Mouse (Mus musculus) embryonic facial prominence, embryonic 12.5 days (tissue): ENCODE measurements around the gene Bcr. TPM values are rescaled to one million over a fixed set of nuclear protein-coding genes. Genes with fewer than 3 reads are reported as not detected.

Experiments used
- ATAC-seq: fragments of 200-750 bp; cut with Nextera tagmentation; 2 replicates; pipeline ENCODE4 v1.8.0; 2017; ENCODE audit not compliant: insufficient number of reproducible peaks, insufficient read depth, low FRiP score, low TSS enrichment
- H3K27ac ChIP-seq: fragments of 300-500 bp; sonication (generic); 2 replicates; pipeline ENCODE4 v1.5.1; 2016; ENCODE audit warnings: mild to moderate bottlenecking
- H3K27me3 ChIP-seq: fragments of 300-500 bp; sonication (generic); 2 replicates; pipeline ENCODE4 v1.6.1; 2016; ENCODE audit warnings: mild to moderate bottlenecking, moderate library complexity
- H3K36me3 ChIP-seq: fragments of 300-500 bp; sonication (generic); 2 replicates; pipeline ENCODE4 v1.6.1; 2016; ENCODE audit warnings: mild to moderate bottlenecking
- H3K4me1 ChIP-seq: fragments of 300-500 bp; sonication (generic); 2 replicates; pipeline ENCODE4 v1.6.1; 2016
- H3K4me2 ChIP-seq: fragments of 300-500 bp; sonication (generic); replicated peaks from 2 replicates; pipeline ENCODE4 v1.6.1; 2016; ENCODE audit warnings: mild to moderate bottlenecking, moderate library complexity
- H3K4me3 ChIP-seq: fragments of 300-500 bp; sonication (generic); 2 replicates; pipeline ENCODE4 v1.5.1; 2016; ENCODE audit warnings: mild to moderate bottlenecking
- H3K9ac ChIP-seq: fragments of 300-500 bp; sonication (generic); 2 replicates; pipeline ENCODE4 v1.6.1; 2016; ENCODE audit warnings: mild to moderate bottlenecking, moderate library complexity
- H3K9me3 ChIP-seq: fragments of 300-500 bp; sonication (generic); 2 replicates; pipeline ENCODE4 v1.6.1; 2016; ENCODE audit warnings: mild to moderate bottlenecking, moderate library complexity
- WGBS: fragments of 180-500 bp; shearing (Covaris S2); methylation state at CpG from one replicate; pipeline ENCODE4 v1.1.7; 2016; 5-methylcytosine and 5-hydroxymethylcytosine counted together
- polyA plus RNA-seq: library from polyadenylated mRNA; unstranded; fragments of >200 nt; fragmentation: Nextera tagmentation; extraction: Ambion mirVana; gene quantifications from 2 replicates; pipeline ENCODE4 v1.2.1, GENCODE M21; 2016

Bcr gene
- polyA plus RNA-seq, 1 experiment from 2014 or later = 9.0 TPM

DNA sequence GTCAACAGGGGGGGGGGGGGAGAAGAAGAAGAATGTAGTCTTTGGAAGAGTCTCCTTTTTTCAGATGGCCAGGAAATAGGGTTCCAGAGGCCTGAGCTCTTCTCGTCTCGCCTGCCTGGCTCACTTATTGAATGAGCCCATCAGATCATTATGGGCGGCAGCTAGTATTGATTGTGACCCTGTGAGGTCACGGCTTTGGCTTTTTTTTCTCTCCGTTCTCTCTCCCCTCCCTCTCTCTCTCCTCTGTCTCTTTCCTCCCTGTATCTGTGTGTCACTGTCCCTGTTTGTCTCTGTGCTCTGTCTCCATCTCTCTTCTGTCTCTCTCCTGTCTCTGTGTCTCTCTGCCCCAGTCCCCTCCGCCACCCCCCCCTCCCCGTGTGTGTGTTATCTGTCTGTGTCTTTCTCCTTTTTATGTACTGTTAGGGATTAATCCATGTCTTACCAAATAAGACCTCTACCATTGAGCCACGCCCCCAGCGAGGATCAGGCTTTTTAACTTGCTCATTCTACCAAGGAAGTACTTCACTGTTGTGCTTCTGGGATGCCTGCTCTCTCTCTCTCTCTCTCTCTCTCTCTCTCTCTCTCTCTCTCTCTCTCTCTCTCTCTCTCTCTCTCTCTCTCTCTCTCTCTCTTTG, 1.5 kb upstream of the Bcr start:
- H3K9me3 ChIP-seq = no peaks in the 10 kb centered on the region
- no peak for ATAC-seq
- 32% methylated on average over 9 of the region's 9 CpGs for WGBS
- H3K9ac ChIP-seq = no peak overlapping the region
- H3K4me2 ChIP-seq = peak overlapping the region; percentile 89
- H3K4me1 ChIP-seq = peaks cover 39% of the 10 kb centered on the region
- no peaks in the 10 kb centered on the region for H3K36me3 ChIP-seq
- no peaks in the 10 kb centered on the region for H3K27me3 ChIP-seq
- no peak overlapping the region for H3K4me3 ChIP-seq
- no peak overlapping the region for H3K27ac ChIP-seq

DNA sequence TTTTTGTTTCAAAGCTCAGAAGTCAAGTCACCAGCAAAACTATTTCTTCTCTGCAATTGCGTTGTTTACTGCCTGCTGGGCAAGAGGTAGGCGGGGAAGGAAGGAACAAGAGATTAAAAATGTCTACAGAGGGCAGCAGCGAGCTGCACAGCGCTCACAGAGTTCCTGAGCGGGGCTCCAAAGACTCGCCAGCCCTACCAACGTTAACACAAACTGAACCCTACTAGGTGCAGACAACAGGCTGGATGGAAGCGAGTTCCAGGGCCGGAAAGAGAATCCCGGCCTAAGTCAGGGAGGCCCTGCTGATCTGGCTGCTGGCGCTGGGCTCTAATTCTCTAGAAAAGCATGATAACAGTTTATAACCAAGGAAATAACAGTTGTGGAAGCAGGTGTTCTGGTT, 996 bp upstream of the Bcr start:
- Histone ChIP-seq H3K9ac (no peak overlapping the region; the same call in 1 of the 2 replicates), H3K27ac (no peak overlapping the region), H3K4me3 (peak overlapping the region; percentile 88; the same call in 1 of the 2 replicates), H3K4me1 (peaks cover 41% of the 10 kb centered on the region), H3K9me3 (no peaks in the 10 kb centered on the region), H3K4me2 (peak overlapping the region; percentile 89), H3K36me3 (no peaks in the 10 kb centered on the region), H3K27me3 (no peaks in the 10 kb centered on the region)
- under 1% methylated on average over 11 of the region's 11 CpGs for WGBS
- no peak for ATAC-seq

DNA sequence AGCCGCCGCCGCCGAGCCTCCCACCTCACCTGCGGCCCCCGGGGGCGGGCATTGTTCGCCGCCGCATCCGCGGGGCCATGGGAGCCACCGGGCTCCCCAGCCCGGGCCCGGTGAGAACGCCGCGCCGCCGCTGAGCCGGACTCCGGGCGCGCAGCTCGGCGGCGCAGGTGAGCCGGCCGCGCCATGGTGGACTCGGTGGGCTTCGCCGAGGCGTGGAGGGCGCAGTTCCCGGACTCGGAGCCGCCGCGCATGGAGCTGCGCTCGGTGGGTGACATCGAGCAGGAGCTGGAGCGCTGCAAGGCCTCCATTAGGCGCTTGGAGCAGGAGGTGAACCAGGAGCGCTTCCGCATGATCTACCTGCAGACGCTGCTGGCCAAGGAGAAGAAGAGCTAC, 447 bp downstream of the Bcr start:
- Histone ChIP-seq H3K4me1 (peaks cover 43% of the 10 kb centered on the region), H3K9ac (peak overlapping the region; percentile 85), H3K4me3 (peak overlapping the region; percentile 88), H3K9me3 (no peaks in the 10 kb centered on the region), H3K4me2 (peak overlapping the region; percentile 89), H3K27ac (peak overlapping the region; percentile 80), H3K27me3 (no peaks in the 10 kb centered on the region), H3K36me3 (peaks cover 7% of the 10 kb centered on the region; the same call in 1 of the 2 replicates)
- ATAC-seq = 0 out of 2 replicates have a peak, but pooled peaks have one; percentile 13
- WGBS = 0% methylated on average over 45 of the region's 48 CpGs

DNA sequence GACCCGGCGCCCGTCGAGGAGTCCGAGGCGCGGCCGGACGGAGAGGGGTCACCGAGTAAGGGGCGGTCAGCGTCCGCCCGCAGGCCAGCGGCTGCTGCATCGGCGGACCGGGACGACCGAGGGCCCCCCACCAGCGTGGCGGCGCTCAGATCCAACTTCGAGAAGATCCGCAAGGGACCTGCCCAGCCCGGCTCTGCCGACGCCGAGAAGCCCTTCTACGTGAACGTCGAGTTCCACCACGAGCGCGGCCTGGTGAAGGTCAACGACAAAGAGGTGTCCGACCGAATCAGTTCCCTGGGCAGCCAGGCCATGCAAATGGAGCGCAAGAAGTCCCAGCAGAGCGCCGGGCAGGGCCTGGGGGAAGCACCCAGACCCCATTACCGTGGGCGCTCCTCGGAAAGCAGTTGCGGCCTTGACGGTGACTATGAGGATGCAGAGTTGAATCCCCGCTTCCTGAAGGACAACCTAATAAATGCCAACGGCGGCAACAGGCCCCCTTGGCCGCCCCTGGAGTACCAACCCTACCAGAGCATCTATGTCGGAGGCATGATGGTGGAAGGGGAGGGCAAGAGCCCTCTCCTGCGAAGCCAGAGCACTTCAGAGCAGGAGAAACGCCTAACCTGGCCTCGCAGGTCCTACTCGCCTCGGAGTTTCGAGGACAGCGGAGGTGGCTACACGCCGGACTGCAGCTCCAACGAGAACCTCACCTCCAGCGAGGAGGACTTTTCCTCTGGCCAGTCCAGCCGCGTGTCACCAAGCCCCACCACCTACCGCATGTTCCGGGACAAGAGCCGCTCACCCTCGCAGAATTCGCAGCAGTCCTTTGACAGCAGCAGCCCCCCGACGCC, 1.2 kb downstream of the Bcr start:
- Histone ChIP-seq H3K36me3 (peaks cover 7% of the 10 kb centered on the region; the same call in 1 of the 2 replicates), H3K4me1 (peaks cover 45% of the 10 kb centered on the region), H3K27me3 (no peaks in the 10 kb centered on the region), H3K4me3 (peak overlapping the region; percentile 88), H3K9me3 (no peaks in the 10 kb centered on the region), H3K4me2 (peak overlapping the region; percentile 89), H3K9ac (peak overlapping the region; percentile 85), H3K27ac (0 out of 2 replicates have a peak overlapping the region, but pooled peaks have one; percentile 80)
- ATAC-seq = no peak
- 2% methylated on average over 71 of the region's 71 CpGs for WGBS

DNA sequence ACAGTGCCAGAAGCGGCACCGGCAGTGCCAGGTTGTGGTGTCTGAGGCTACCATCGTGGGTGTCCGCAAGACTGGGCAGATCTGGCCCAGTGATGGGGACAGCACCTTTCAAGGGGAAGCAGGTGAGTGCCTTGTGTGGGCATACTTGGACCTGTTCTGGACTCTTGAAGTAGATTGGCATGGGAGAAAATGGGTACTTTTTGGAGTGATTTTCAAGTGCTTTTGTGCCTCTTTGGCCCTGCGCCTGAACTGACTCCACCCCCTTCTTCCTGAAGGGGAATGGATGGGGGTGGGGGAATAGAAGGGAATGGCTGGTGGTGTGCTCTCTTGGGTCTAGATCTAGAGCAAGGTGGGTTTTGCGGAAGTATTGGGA, 1.8 kb downstream of the Bcr start:
- H3K4me2 ChIP-seq = peak overlapping the region; percentile 89
- no peak overlapping the region for H3K27ac ChIP-seq
- peak overlapping the region; percentile 88 for H3K4me3 ChIP-seq
- no peaks in the 10 kb centered on the region for H3K9me3 ChIP-seq
- H3K4me1 ChIP-seq = peaks cover 45% of the 10 kb centered on the region
- H3K9ac ChIP-seq = peak overlapping the region; percentile 85
- peaks cover 7% of the 10 kb centered on the region; the same call in 1 of the 2 replicates for H3K36me3 ChIP-seq
- ATAC-seq = no peak
- no peaks in the 10 kb centered on the region for H3K27me3 ChIP-seq
- WGBS = 14% methylated on average over 6 of the region's 6 CpGs

DNA sequence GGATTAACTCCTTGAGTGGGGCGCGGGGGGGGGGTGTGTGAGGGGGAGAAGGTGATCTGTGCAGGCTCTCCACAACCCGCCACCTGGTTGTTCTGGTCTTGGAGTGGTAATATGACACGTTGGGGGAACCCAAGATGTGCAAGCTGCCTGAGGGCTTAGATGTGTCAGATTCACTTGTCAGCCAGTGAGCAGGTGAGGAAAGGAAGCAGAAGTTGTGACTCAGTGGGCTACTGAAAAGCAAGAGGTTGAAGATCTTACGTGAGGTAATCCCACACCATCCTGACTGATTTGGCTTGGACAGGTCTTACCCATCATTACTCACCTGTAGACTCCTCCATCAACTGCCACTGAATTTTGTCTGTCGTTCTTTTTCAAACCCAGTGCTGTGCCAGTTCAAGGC, 2.2 kb downstream of the Bcr start:
- H3K9me3 ChIP-seq = no peaks in the 10 kb centered on the region
- WGBS = 31% methylated on average over 6 of the region's 6 CpGs
- H3K9ac ChIP-seq = no peak overlapping the region
- peak overlapping the region; percentile 89 for H3K4me2 ChIP-seq
- H3K4me1 ChIP-seq = peaks cover 48% of the 10 kb centered on the region
- peaks cover 7% of the 10 kb centered on the region; the same call in 1 of the 2 replicates for H3K36me3 ChIP-seq
- peak overlapping the region; percentile 88 for H3K4me3 ChIP-seq
- no peak for ATAC-seq
- H3K27ac ChIP-seq = no peak overlapping the region
- H3K27me3 ChIP-seq = no peaks in the 10 kb centered on the region

DNA sequence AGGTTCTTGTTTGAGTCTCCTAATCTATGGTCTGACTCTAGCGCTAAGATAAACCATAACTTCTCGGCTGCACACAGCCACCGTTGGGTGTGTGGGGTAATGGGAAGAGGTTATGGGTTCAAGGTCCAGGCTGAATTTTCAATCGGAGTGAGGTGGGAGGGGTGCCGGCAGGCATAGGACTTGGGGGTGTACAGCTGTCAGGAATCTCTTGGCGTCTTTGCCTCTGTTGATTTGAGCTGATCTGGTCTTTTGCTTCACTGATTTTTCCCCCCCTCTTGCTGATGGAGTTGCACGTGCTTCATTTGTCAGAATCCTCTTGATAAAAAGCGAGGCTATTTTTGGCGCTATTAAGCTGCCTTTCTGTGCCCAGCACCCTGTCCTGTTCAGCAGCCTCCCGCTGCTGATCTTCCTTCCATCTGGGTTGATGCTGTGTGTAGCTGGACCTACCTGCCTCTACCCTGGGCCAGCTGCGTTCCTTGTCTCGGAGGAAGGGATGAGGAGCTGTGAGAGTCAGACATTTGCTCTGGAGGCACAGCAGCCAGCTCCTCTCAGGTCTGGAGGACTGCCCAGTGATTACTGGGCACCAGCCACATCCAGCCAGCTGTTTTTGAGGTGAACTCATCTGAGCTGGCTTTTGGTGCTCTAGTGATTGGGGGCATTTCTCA, 3.0 kb downstream of the Bcr start:
- no peak for ATAC-seq
- WGBS = 71% methylated on average over 12 of the region's 12 CpGs
- H3K4me1 ChIP-seq = peaks cover 56% of the 10 kb centered on the region
- peak overlapping the region; percentile 89 for H3K4me2 ChIP-seq
- H3K27ac ChIP-seq = no peak overlapping the region
- peaks cover 7% of the 10 kb centered on the region; the same call in 1 of the 2 replicates for H3K36me3 ChIP-seq
- H3K27me3 ChIP-seq = no peaks in the 10 kb centered on the region
- H3K9me3 ChIP-seq = no peaks in the 10 kb centered on the region
- H3K9ac ChIP-seq = peak overlapping the region; percentile 25; the same call in 1 of the 2 replicates
- peak overlapping the region; percentile 88 for H3K4me3 ChIP-seq

DNA sequence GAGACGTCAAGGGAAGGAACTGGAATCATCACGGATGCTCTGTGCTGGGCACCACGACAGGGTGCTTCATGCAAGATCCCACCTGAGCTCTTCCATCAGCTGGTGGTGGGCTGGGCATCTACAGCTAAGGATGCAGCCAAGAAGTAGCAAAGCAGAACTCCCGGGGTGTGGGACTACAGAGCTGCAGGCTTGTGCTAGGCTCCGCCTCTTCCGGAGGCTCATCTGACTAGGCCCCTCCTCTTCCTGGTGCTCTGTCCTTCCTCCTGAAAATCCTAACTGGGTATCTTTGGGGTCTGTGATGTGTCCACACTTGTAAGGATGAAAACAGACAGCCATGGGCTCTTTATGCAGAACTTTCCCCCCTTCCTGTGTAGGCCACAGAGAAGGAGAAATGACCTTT, 5.3 kb downstream of the Bcr start:
- no peak overlapping the region for H3K4me2 ChIP-seq
- no peaks in the 10 kb centered on the region for H3K27me3 ChIP-seq
- no peak overlapping the region for H3K9ac ChIP-seq
- H3K9me3 ChIP-seq = no peaks in the 10 kb centered on the region
- ATAC-seq = no peak
- H3K27ac ChIP-seq = no peak overlapping the region
- H3K4me1 ChIP-seq = peaks cover 54% of the 10 kb centered on the region
- 80% methylated on average over 6 of the region's 6 CpGs for WGBS
- no peak overlapping the region for H3K4me3 ChIP-seq
- H3K36me3 ChIP-seq = peaks cover 7% of the 10 kb centered on the region; the same call in 1 of the 2 replicates

DNA sequence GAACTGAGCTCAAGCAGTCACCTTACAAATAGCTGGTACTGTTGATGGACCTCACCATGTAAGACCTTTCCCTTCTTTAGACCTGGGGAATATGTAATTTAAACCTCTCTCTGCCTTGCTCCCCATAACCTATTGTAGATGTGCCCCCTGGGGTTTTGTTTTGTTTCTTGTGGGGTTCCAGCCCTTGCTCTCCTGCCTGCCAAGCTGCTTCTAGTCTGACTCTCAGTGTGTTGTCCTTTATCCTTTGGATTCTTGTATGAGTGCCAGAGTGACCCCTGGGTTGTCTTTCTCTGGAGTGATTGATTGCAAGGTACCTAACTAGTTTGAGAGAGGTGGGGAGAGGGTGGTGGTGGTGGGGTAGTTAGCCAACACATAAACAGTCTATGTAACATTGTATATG, 7.1 kb downstream of the Bcr start:
- H3K4me1 ChIP-seq = peaks cover 44% of the 10 kb centered on the region
- no peak overlapping the region for H3K27ac ChIP-seq
- H3K27me3 ChIP-seq = no peaks in the 10 kb centered on the region
- H3K9me3 ChIP-seq = no peaks in the 10 kb centered on the region
- H3K9ac ChIP-seq = no peak overlapping the region
- H3K4me3 ChIP-seq = no peak overlapping the region
- H3K36me3 ChIP-seq = peaks cover 7% of the 10 kb centered on the region; the same call in 1 of the 2 replicates
- no peak overlapping the region for H3K4me2 ChIP-seq
- ATAC-seq = no peak

DNA sequence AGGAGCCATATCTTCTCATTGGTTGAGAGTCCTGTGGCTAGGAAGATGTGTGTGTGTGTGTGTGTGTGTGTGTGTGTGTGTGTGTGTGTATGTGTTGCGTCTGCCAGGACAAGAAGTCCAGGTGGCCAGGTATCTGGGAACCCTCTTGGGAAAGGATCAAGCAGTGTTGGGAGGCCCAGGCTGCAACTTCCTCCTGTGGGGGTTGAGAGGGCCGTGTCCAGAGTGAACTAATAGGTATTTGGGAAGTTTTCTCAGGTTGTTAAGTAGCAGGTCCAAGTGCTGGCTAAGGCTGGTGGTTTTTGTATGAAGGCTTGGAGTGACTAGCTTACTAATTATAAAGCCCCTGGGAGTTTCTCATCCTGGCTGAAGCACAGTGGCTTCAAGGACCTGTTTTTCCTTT, 7.7 kb downstream of the Bcr start:
- no peaks in the 10 kb centered on the region for H3K9me3 ChIP-seq
- H3K27ac ChIP-seq = no peak overlapping the region
- no peaks in the 10 kb centered on the region for H3K27me3 ChIP-seq
- H3K9ac ChIP-seq = no peak overlapping the region
- WGBS = 47% methylated on average over 2 of the region's 2 CpGs
- no peak overlapping the region for H3K4me2 ChIP-seq
- peaks cover 38% of the 10 kb centered on the region for H3K4me1 ChIP-seq
- no peak for ATAC-seq
- H3K4me3 ChIP-seq = no peak overlapping the region
- H3K36me3 ChIP-seq = peaks cover 7% of the 10 kb centered on the region; the same call in 1 of the 2 replicates

DNA sequence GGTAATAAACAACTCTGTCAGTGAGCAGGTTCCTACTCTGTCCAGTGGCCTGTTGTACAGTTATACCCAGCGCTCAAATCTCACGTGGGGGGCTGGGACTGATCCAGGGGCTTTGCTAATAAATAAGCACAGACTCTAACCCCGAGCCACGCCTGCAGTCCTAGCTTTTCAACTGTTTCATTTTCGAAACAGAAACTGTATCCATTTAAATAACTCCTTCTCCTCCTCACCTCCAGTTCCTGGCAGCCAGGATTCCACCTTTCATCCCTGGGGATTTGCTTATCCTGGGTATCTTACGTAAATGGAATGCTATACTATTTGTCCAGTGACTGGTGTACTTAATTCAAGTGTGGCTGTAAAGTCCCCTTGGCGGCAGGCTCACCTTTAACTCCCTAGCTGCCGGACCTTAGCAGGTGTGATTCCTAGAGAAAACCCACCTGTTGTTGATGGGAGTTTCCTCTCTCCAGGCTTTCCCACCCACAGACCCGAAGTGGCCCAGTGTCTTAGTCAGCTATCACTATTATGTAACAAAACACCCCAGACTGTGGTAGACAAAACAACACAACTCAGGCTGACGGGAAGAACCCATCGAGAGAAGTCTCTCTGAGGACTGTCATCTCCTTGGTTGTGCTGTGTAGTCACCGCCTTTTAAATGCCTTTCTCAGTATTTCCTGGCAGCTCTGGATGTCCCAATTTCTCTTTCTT, 8.4 kb downstream of the Bcr start:
- Histone ChIP-seq H3K36me3 (peaks cover 7% of the 10 kb centered on the region; the same call in 1 of the 2 replicates), H3K9ac (no peak overlapping the region), H3K27me3 (no peaks in the 10 kb centered on the region), H3K4me1 (peaks cover 31% of the 10 kb centered on the region), H3K4me2 (no peak overlapping the region), H3K9me3 (no peaks in the 10 kb centered on the region), H3K27ac (no peak overlapping the region), H3K4me3 (no peak overlapping the region)
- ATAC-seq = no peak
- WGBS = 53% methylated on average over 12 of the region's 12 CpGs
